Mouse (Mus musculus) liver (tissue): Measurements from ENCODE around the gene Epha4.

Experiments
- DNase-seq: peaks from one replicate; pipeline ENCODE4 v3.0.0-alpha.2; 2020; ENCODE audit warnings: mixed read lengths

Epha4 gene

GRCm38 (mm10) chr1:77473446-77474376, 41.2 kb downstream of the Epha4 start:
- DNase-seq: no peak

- no peak for DNase-seq
Observed at GRCm38 (mm10) chr1:77472566-77472965, 42.3 kb downstream of the Epha4 start.

DNA sequence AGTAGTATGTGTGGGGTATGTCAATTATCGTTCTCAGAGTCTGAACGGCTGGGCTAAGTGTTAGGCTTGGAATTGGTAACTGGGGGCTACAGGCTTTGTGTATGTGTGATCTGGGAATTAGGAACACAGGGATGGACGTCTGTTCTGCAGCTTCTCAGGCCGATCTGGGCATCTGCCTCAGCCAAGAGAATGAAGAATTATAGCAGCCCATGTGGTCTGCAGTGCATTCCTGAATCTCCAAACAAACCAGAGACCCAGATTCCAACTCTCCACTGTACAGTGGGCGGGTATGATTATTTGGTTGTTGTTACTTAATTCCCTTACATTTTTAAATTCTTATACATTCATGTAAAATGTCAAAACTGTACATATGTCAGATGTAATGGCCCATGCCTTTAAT, 43.4 kb downstream of the Epha4 start:
- no peak for DNase-seq

DNA sequence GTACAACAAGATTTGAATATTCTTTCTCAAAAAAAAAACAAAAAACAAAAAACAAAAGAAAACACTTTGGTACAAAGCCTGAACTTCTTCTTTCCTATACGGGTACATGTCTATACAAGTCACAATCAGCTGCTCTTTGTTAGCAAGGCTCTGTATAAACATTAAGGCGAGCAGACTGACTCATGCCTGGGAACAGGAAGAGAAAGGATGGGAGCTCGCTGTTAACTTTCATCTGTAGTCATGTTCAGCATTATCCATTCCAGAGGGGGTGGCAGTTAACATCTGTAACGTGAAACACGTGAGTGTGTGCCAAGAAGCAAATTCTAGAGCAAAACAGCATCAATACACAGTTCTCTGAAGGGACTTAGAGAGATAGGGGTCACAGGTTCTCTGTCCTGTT, 43.9 kb downstream of the Epha4 start:
- no peak for DNase-seq

- DNase-seq: no peak
Observed at GRCm38 (mm10) chr1:77468717-77469314, 46.1 kb downstream of the Epha4 start.

- DNase-seq: no peak
Observed at GRCm38 (mm10) chr1:77465524-77465923, 49.4 kb downstream of the Epha4 start.

DNA sequence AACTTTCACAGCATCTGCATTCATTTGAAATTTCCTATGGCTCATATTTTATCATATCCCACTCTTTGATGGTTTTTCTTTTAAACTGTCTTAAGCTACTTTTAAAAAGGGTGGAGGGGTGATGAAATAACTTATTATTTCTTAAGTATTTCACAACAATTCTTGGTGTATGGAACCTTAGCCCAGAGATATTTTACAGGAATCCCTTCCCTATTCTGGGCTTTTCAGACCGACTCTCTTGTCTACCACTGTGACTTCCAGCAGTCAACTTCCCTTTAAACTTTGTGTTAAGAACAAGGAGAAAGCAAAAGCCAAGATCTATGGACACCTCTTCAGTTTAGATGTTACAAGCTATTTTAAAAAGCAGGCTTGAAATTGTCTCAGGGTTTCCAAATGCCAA, 50.8 kb downstream of the Epha4 start:
- DNase-seq: no peak

DNA sequence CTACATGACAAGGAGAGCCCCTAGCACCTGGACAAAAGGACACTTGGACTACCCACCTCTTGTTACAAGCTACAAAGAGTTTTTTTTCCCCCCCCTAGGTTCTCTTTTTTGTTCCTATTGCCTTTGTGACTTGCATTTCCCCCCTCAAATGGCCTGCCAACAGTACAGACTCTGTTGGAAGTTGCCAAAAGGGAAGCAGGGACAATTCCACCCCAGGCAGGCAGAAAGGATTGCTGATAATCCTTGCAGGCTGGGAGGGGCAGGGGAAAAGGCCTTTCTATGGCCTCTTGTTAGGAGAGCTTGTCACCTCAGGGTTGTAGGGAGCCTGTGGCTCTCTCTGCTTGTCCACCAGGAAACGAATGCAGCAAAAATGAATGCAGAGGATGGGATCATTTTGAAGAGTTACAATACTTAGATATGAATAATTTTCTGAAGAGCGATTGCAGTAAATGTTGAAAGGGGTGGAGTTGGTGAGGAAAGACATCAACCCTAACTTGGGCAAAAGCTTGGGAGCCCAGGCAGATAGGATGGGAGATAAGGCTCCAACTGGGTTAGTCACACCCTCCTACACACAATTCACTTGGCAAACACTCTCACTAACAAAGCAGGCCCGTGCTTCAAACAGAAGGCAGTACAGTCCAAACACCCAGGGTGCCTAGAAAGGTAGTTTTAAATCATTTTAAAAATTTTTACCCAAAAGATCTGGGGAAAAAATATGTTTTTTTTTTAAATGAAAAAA, 52.8 kb downstream of the Epha4 start:
- no peak for DNase-seq

GRCm38 (mm10) chr1:77460831-77461629, 53.9 kb downstream of the Epha4 start:
- no peak for DNase-seq

GRCm38 (mm10) chr1:77458751-77459385, 56.0 kb downstream of the Epha4 start:
- no peak for DNase-seq

- no peak for DNase-seq
Observed at GRCm38 (mm10) chr1:77457446-77457800, 57.5 kb downstream of the Epha4 start.

GRCm38 (mm10) chr1:77456695-77457445, 58.0 kb downstream of the Epha4 start:
- DNase-seq: no peak

DNA sequence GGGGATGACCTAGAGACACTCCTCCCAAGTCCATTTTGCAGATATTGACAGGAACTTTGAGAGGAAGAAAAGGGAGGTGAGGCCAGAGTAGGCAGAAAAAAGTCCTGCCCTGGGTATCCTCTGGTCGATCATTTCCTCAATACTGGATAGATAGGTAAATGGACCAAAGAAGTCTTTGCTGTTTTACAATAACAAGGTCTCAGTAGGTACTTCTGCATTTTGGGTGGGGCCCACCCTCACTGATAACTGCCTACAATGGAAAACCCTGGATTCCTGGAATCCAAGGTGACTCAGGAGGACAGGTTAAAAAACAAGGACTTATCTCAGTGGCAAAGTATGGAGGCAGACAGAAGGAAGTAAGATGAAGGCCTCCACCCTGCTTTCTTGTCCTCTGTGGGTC, 61.1 kb downstream of the Epha4 start:
- no peak for DNase-seq

DNA sequence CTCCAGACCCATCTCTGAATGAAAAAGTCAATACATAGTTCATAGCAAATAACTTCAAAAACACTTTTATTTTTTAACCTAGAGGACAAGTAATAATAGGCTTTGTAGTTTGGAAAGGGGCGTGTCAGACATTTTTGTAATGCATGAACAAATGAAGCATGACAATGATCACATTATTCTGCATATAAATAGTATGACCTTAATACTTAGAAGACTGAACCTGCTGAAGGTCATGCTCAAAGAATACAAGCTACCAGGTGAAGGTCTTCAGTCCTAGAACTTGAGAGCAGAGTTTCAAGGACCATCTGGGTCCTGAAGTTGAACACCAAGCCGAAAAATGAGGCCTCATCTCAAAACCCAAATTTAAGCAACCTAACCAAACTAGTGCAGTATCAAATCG, 62.2 kb downstream of the Epha4 start:
- no peak for DNase-seq

- no peak for DNase-seq
Observed at GRCm38 (mm10) chr1:77451541-77451940, 63.3 kb downstream of the Epha4 start.

DNA sequence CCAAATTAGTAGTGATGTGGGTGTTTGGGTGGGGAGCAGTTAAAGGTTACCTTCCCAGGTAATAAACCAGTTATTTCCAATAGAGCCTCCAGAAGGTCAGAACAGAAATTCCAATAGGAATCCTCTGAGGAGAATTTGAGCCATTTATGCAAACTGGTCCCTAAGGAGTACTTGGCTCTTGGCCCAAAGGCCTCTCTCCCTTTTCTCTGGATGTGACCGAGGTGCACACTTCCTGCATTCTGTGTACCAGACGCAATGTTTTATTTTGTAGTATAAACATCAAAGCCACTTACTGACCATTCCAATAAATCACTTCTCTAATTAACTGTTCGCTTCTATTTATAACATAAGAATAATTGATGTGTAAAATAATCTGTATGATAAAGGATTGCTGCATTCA, 64.7 kb downstream of the Epha4 start:
- no peak for DNase-seq

- DNase-seq: no peak
Observed at GRCm38 (mm10) chr1:77447061-77447614, 67.8 kb downstream of the Epha4 start.

GRCm38 (mm10) chr1:77446438-77446837, 68.5 kb downstream of the Epha4 start:
- no peak for DNase-seq

DNA sequence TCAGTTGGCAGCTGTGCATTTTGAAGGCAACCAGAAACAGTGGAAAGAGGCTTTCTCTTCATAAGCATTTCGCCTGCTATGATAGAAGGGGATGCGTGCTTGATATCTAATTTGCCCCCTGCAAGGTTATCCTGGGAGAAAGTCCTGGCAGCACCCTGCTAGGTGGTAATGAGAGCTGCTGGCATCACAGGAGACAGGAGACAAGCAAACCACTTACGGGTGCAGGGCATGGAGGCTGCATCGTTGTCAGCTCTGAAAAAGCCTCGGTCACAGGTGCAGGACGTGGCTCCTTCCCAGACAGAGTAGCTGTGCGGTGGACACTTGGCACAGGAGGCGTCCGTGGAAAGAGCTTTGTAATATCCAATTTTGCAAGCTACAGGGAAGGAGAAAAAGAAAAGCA, 70.2 kb downstream of the Epha4 start:
- DNase-seq: no peak

DNA sequence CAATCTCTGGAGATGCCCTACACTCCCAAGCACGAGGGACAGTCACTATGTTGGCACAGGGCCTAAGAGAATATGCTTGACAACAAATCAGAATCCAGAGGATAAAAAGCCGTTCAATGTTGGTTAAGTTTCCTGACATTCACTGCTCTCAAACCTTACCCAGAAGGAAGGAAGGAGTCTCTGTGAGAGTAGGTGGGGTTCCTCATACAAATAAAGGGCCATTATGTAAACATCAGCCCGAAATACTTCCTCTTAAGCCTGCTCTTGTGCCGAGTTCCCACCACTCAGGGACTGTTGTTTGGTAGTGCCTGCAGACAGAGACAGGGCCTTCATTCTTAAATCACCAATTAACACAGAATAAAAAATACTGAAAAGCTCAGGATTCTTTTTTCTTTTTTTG, 72.9 kb downstream of the Epha4 start:
- DNase-seq: no peak

DNA sequence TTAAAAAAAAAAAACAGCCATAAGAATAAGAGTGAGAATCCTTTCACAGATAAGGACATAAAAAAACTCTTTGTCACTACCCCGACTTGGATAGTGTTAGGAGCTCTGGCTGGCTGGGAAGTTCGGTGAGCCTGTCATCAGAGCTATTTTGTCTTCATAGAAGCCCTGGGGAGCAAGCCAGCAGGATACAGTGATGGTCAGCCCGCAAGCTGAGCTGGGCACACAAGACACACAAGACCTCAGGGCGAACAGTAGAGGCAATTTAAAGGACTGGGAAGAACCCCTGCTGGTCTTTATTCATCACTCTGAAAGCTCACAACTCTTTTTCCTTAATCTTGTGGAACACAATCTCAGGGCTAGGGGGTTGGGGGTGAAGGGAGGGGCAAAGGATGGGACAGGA, 73.5 kb downstream of the Epha4 start:
- no peak for DNase-seq
